Mouse (Mus musculus) hindbrain, embryonic 14.5 days (tissue): ENCODE measurements around the gene Ccdc187. TPM values are rescaled to one million over a fixed set of nuclear protein-coding genes. Genes with fewer than 3 reads are reported as not detected.
A peak's percentile ranks its signal among the peaks of the same experiment; 100 is the strongest.

ENCODE experiments used
- ATAC-seq: fragments of 200-750 bp; cut with Nextera tagmentation; 2 replicates; pipeline ENCODE4 v1.8.0; 2017; ENCODE audit warnings: moderate number of reproducible peaks, mild to moderate bottlenecking, moderate TSS enrichment, moderate library complexity; ENCODE audit not compliant: low FRiP score
- DNase-seq: peaks from one replicate; pipeline ENCODE4 v3.0.0-alpha.2; 2015; ENCODE audit warnings: low spot score
- H3K27ac ChIP-seq: fragments of 300-500 bp; sonication (generic); 2 replicates; pipeline ENCODE4 v1.5.1; 2014; ENCODE audit warnings: mild to moderate bottlenecking, moderate library complexity
- H3K27me3 ChIP-seq: fragments of 300-500 bp; sonication (generic); 2 replicates; pipeline ENCODE4 v1.6.1; 2014; ENCODE audit warnings: mild to moderate bottlenecking, low read length, mixed read lengths; ENCODE audit not compliant: control insufficient read depth, insufficient read depth
- H3K36me3 ChIP-seq: fragments of 300-500 bp; sonication (generic); replicated peaks from 2 replicates; pipeline ENCODE4 v1.6.1; 2014; ENCODE audit not compliant: control insufficient read depth, insufficient read depth
- H3K4me1 ChIP-seq: fragments of 300-500 bp; sonication (generic); replicated peaks from 2 replicates; pipeline ENCODE4 v1.6.1; 2014; ENCODE audit warnings: antibody characterized with exemption, low read length, mixed read lengths; ENCODE audit not compliant: control insufficient read depth, insufficient read depth
- H3K4me2 ChIP-seq: fragments of 300-500 bp; sonication (generic); replicated peaks from 2 replicates; pipeline ENCODE4 v1.6.1; 2014; ENCODE audit warnings: mild to moderate bottlenecking, moderate library complexity
- H3K4me3 ChIP-seq: fragments of 300-500 bp; sonication (generic); replicated peaks from 2 replicates; pipeline ENCODE4 v1.5.1; 2014; ENCODE audit warnings: mild to moderate bottlenecking, low read length
- H3K9ac ChIP-seq: fragments of 300-500 bp; sonication (generic); 2 replicates; pipeline ENCODE4 v1.6.1; 2014
- H3K9me3 ChIP-seq: fragments of 300-500 bp; sonication (generic); 2 replicates; pipeline ENCODE4 v1.6.1; 2016; ENCODE audit warnings: low read length; ENCODE audit not compliant: control insufficient read depth
- WGBS: fragments of 180-500 bp; shearing (Covaris S2); extraction: QIAGEN DNeasy Blood & Tissue Kit; methylation state at CpG from one replicate; pipeline ENCODE4 v1.1.7; 2014; 5-methylcytosine and 5-hydroxymethylcytosine counted together
- polyA plus RNA-seq: library from polyadenylated mRNA; unstranded; fragments of >200 nt; fragmentation: Nextera tagmentation; extraction: Ambion mirVana; gene quantifications from 2 replicates; pipeline ENCODE4 v1.2.1, GENCODE M21; 2014

Gene Ccdc187
- polyA plus RNA-seq, 1 experiment from 2014 or later, result 0.25 TPM

DNA sequence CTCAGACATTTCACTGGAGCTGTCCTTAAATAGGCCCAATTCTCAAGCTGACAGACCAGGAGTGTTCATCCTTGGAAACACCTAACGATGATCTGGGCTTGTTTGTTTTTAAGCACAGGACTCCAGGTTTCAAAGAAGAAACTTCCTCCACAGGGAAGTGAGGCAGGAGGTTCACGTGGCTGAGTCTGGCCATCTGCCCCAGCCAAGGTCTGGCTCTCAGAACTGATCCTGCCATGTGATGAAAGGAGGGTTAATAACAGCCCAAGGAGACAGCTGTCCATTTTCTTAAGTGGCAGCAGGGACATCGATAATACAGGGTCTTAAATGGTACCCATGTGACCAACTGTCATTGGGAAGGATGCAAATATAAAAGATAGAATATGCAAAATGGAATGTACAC, 84.8 kb downstream of the Ccdc187 start:
- ATAC-seq, result no peak
- H3K9ac ChIP-seq, result no peak overlapping the region
- no peak for DNase-seq
- no peak overlapping the region for H3K4me2 ChIP-seq
- H3K36me3 ChIP-seq, result peaks cover 46% of the 10 kb centered on the region
- WGBS, result 62% methylated on average over 3 of the region's 3 CpGs
- H3K4me3 ChIP-seq, result no peak overlapping the region
- H3K27me3 ChIP-seq, result peaks cover 43% of the 10 kb centered on the region
- H3K9me3 ChIP-seq, result 0 out of 2 replicates have a peak, but pooled peaks cover 4% of the 10 kb centered on the region
- H3K4me1 ChIP-seq, result peaks cover 10% of the 10 kb centered on the region; the same call in 1 of the 2 replicates
- H3K27ac ChIP-seq, result no peak overlapping the region

DNA sequence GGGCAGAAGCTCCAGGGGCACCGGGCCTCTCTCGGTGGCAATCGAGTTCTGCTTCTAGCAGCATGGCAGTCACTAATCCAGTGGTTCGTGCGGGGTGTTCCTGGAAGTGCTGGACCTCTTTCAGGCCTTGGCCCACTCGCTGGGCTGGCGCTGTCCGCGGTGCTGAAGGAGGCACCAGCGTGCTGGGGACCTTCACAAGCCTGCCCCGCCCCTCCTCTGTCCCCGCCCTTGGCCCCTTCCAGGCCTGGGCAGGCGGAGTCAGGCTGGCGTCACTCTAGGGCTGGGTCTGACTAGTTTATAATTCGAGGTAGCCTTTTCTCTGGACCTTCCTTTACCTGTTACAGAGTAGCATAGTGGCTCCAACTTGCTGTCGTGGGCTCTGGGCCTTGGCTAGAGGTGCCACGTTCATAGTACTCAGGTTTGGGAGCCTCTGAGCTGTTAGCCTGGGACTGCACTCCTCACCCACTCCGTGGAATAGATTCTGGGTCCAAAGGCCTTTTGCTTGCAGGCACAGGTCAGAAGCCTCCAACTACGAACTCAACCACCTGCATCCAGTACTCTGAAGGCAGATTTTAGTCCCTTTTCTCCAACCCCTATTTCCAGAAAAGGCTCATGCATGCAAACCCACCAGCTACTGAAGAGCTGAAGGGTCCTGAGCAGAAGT, 86.1 kb downstream of the Ccdc187 start, which contains the start of gene Lhx3:
TSS of gene Lhx3 (minus strand) at position 164 of the 664 bp plus-strand sequence.
- ATAC-seq (peak; percentile 24; the same call in 1 of the 2 replicates), DNase-seq (peak; percentile 75)
- Histone ChIP-seq H3K27ac (no peak within 1 kb of the TSS), H3K9me3 (0 out of 2 replicates have a peak, but pooled peaks cover 4% of the 10 kb centered on the region), H3K4me2 (no peak within 1 kb of the TSS), H3K4me1 (peaks cover 10% of the 10 kb centered on the region; the same call in 1 of the 2 replicates), H3K9ac (no peak within 1 kb of the TSS), H3K27me3 (peaks cover 56% of the 10 kb centered on the region), H3K4me3 (no peak within 1 kb of the TSS), H3K36me3 (peaks cover 39% of the 10 kb centered on the region)
- WGBS, result 12% methylated on average over 19 of the region's 19 CpGs

DNA sequence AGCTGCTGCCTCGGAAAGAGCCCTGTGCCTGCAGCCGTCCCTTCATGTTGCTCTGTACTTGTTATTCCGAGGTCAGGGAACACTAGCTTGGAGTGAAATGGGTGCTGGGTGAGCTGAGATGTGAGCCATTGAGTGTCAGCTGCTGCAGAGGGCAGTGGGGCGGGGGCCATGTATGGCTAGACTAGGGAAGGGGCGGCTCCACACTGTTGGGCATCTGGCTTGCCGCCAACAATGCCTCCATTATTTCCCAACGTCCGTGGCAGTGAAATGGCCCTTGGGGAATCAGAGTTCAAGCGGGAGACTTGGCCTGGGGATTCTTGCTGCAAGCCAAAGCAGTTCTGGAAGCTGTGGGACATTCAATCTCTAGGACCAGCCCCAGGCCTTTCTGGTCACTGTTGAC, 86.8 kb downstream of the Ccdc187 start:
- Histone ChIP-seq H3K9ac (no peak overlapping the region), H3K4me1 (peaks cover 11% of the 10 kb centered on the region; the same call in 1 of the 2 replicates), H3K36me3 (peaks cover 32% of the 10 kb centered on the region), H3K27ac (no peak overlapping the region), H3K9me3 (0 out of 2 replicates have a peak, but pooled peaks cover 4% of the 10 kb centered on the region), H3K27me3 (peaks cover 63% of the 10 kb centered on the region), H3K4me3 (no peak overlapping the region), H3K4me2 (no peak overlapping the region)
- 5% methylated on average over 9 of the region's 9 CpGs for WGBS
- DNase-seq (no peak), ATAC-seq (no peak)

DNA sequence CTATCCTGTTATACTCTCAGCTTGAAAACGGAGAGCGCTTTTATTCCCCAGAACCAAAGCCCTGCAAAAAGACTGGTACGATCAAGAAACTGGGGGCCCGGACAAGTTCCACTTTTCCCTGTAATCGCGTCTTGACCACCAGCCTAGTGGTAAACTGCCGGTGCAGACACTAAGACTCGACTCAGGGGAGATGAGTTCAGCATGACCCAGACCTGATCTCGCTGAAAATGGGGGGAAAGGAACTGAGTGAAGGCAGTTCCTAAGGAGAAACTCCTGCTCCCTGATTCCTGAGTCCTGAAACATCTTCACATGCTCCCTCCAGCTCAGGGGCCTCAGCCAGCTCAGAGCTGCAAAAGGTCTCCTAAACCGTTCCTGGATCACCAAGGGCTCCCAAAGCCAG, 88.6 kb downstream of the Ccdc187 start:
- WGBS, result 9% methylated on average over 10 of the region's 10 CpGs
- Histone ChIP-seq H3K9ac (no peak overlapping the region), H3K9me3 (no peaks in the 10 kb centered on the region), H3K27ac (no peak overlapping the region), H3K4me1 (peaks cover 17% of the 10 kb centered on the region; the same call in 1 of the 2 replicates), H3K27me3 (peaks cover 81% of the 10 kb centered on the region), H3K4me3 (no peak overlapping the region), H3K36me3 (peaks cover 14% of the 10 kb centered on the region), H3K4me2 (no peak overlapping the region)
- ATAC-seq, result no peak
- no peak for DNase-seq

DNA sequence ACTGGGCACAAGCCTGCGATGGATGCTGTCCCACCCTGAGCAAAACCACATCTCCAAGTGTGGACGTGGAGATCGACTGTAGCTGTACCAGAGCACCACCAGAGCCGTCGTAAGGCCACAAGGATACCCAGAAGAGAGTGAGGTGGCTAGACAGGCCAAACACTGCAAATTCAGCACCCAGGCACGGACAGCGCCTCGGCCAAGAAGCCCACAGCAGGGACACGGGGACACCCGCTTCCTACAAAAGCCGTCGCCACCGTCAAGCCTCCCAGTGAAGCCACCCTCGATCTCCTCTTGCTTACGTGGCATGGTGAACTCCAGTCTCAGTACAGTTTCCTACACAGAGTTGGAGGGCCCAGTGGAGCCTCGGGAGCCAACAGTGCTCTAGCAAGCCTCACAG, 89.2 kb downstream of the Ccdc187 start:
- H3K4me3 ChIP-seq, result no peak overlapping the region
- H3K9ac ChIP-seq, result no peak overlapping the region
- H3K4me1 ChIP-seq, result peaks cover 17% of the 10 kb centered on the region; the same call in 1 of the 2 replicates
- ATAC-seq, result no peak
- peaks cover 87% of the 10 kb centered on the region for H3K27me3 ChIP-seq
- H3K4me2 ChIP-seq, result no peak overlapping the region
- WGBS, result 3% methylated on average over 16 of the region's 16 CpGs
- H3K36me3 ChIP-seq, result peaks cover 8% of the 10 kb centered on the region; the same call in 1 of the 2 replicates
- no peaks in the 10 kb centered on the region for H3K9me3 ChIP-seq
- no peak overlapping the region for H3K27ac ChIP-seq
- no peak for DNase-seq

DNA sequence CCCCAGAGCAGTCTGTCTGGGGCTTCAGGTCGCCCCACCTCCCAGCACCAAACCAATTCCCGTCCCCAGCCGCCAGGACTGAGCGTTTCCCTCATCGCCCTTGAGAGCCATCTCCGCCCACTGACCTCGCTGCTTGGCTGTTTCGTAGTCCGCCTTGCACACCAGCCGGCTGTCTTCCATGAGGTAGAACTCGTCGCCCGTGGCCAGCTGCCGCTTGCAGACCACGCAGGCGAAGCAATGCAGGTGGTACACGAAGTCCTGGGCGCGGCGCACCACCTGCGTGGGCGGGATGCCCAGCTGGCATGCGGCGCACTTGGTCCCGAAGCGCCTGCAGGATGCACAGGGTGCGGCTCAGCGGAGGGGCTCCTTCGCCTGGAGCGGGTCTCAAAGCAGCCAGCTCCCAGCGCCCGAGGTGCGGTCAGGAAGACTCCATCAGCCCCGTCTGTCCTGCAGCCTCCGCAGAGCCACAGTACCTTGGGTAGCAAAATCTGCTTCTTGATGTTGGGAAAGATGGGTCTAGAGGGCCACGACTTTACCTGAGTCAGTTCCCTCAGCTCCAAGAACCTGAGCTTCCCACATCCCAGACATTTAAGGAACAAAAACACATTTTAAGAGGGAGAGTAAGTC, 91.4 kb downstream of the Ccdc187 start:
- no peak for ATAC-seq
- no peaks in the 10 kb centered on the region for H3K36me3 ChIP-seq
- H3K4me3 ChIP-seq, result peak overlapping the region; percentile 21; the same call in 1 of the 2 replicates
- H3K9ac ChIP-seq, result 0 out of 2 replicates have a peak overlapping the region, but pooled peaks have one; percentile 20
- H3K27me3 ChIP-seq, result peaks cover 100% of the 10 kb centered on the region
- no peaks in the 10 kb centered on the region for H3K9me3 ChIP-seq
- no peak for DNase-seq
- peaks cover 17% of the 10 kb centered on the region; the same call in 1 of the 2 replicates for H3K4me1 ChIP-seq
- no peak overlapping the region for H3K27ac ChIP-seq
- 1% methylated on average over 36 of the region's 36 CpGs for WGBS
- peak overlapping the region; percentile 39 for H3K4me2 ChIP-seq

DNA sequence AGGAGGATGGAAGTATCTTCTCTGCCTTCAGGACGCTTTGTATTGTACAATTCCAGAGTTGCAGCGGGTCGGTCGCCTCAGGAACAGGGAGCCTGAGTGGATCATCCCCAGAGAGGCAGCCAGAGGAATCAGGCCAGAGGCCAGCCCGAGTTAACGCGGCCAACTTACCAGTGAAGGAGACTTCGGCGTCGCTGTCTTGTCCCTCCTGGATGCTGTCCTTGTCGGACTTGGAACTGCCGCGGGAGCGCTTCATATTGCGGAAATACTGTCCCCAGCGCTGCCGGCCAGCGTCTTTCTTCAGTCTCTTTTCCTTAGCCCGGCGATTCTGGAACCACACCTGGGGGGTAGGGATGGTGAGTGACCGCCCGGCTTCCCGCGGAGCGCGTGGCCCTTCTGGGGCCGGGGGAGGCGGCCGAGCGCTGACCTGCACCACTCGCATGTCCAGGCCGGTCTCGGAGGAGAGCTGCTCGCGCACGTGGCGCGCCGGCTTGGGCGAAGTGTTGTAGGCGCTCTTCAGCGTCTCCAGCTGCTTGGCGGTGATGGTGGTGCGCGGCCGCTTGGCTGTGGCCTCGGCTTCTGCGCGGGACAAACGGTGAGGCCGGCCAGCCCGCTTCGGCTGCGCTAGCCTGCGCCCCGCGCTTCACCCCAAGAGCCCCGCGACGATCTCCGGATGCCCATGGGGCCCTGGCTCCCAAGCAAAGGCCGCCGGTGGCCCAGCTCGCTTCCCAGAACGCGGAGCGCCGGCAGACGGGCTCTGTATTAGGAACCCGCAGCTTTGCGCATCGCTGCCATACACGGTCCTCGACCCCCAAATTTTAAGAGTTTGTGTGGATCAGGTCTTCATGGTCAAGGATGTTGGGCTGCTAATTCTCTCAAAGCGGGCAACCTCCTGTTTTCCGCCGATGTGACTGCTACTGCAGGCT, 92.2 kb downstream of the Ccdc187 start:
- H3K4me2 ChIP-seq, result peak overlapping the region; percentile 39
- H3K27ac ChIP-seq, result no peak overlapping the region
- ATAC-seq, result no peak
- no peak for DNase-seq
- peaks cover 100% of the 10 kb centered on the region for H3K27me3 ChIP-seq
- H3K4me3 ChIP-seq, result peak overlapping the region; percentile 21
- no peaks in the 10 kb centered on the region for H3K9me3 ChIP-seq
- WGBS, result 2% methylated on average over 76 of the region's 77 CpGs
- H3K36me3 ChIP-seq, result no peaks in the 10 kb centered on the region
- peak overlapping the region; percentile 20; the same call in 1 of the 2 replicates for H3K9ac ChIP-seq
- peaks cover 13% of the 10 kb centered on the region; the same call in 1 of the 2 replicates for H3K4me1 ChIP-seq

DNA sequence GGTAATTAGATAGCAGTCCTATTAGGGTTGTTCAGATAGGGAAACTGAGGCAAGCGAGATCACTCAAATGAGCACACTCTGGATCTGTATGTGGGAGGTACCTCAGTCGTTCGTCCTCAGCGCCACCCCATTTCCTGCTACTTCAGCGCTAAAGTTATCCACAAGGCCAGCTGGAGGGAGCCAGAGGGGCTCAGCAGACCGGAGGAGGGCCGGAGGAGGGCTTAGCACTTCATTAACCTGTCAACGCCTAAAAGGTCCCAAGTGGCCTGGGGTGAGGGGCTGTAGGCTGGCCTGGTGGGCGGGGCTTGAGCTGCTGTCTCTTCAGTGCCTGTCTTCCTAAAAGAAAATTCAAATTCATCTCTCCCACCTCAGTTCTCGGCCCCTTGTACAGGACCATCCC, 95.9 kb downstream of the Ccdc187 start:
- H3K9ac ChIP-seq, result no peak overlapping the region
- no peak overlapping the region for H3K27ac ChIP-seq
- H3K36me3 ChIP-seq, result no peaks in the 10 kb centered on the region
- whole genome bisulfite sequencing, result 2% methylated on average over 10 of the region's 10 CpGs
- H3K27me3 ChIP-seq, result peaks cover 87% of the 10 kb centered on the region
- H3K4me1 ChIP-seq, result peaks cover 6% of the 10 kb centered on the region; the same call in 1 of the 2 replicates
- DNase-seq (no peak), ATAC-seq (no peak)
- no peaks in the 10 kb centered on the region for H3K9me3 ChIP-seq
- H3K4me2 ChIP-seq, result no peak overlapping the region; the same call in 1 of the 2 replicates
- H3K4me3 ChIP-seq, result no peak overlapping the region
